Mouse (Mus musculus): ENCODE measurements around the gene Nsun6.

DNA sequence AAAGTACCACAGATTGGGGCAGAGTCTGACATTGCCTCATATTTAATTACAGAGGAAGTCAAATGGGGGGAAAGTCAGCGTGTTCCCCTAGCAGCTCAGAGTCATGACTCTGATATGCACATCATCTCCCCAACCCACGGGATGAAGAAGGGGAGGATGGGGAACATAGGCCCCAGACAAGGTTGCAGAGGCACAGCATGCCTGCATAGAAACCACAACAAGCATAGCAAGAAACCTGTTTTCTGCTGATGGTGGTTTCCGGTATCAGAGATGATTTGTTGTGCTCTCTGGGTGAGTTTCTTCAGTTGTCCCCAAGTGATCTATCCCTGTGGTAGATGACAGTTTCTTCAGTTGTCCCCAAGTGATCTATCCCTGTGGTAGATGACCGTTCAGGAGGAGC, 62.3 kb downstream of the Nsun6 start:
- no peak for TF ChIP-seq USF1 (IDR thresholded peaks at IDR 0.05; ENCODE audit: low read depth)
- no peak for TF ChIP-seq MAX (IDR thresholded peaks at IDR 0.05)
- TF ChIP-seq CTCF (IDR thresholded peaks at IDR 0.05; ENCODE audit: control insufficient read depth, insufficient read depth, insufficient read length): no peak
- TF ChIP-seq FOSL1 (IDR thresholded peaks at IDR 0.05; ENCODE audit: insufficient read depth, low read length, poor library complexity, severe bottlenecking): no peak
